Mouse (Mus musculus): ENCODE measurements around the gene Gm20388. TPM values are rescaled to one million over a fixed set of nuclear protein-coding genes. Genes with fewer than 3 reads are reported as not detected.
A peak's percentile ranks its signal among the peaks of the same experiment; 100 is the strongest.

Gene Gm20388
- polyA plus RNA-seq, 1 experiment from 2014 or later: not detected

DNA sequence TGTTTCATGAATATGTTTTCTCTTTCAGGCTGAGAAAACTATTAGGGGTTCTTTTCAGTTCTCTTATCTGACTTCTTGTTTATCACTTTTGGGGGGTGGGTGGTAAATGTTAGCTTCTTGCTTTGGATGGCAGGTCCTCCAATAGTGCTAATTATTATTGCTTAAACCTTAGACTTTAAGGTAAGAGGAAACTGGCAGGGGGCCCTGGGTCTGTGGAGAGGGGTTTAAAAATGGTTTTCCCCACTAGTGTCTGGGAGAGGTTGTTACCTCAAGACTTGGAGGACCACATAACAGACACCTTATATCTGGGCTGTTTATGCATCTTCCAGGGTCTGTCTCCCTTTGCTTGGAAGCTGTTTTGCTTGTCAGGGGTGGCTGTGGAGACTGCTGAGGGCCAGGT is 2041.5 kb downstream of the Gm20388 start:
- ATAC-seq (ENCODE audit: insufficient number of reproducible peaks, insufficient read depth, low FRiP score, low read depth): no peak
- Histone ChIP-seq H3K9ac (ENCODE audit: low read length) (peak overlapping the region; percentile 31; the same call in 1 of the 2 replicates), H3K4me1 (ENCODE audit: control insufficient read depth in 2 of 2, insufficient read depth in 2 of 2, low read length in 2 of 2) (peaks cover 27 to 61% of the 10 kb centered on the region in 2 experiments), H3K9me3 (ENCODE audit: control insufficient read depth, low read length) (no peaks in the 10 kb centered on the region), H3K4me3 (ENCODE audit: control insufficient read depth in 1 of 2, insufficient read depth in 1 of 2, low read depth in 1 of 2, low read length in 2 of 2) (peak overlapping the region in 1 of 2 experiments; percentile 91; a peak in 1 of 4 replicates), H3K4me2 (ENCODE audit: low read length) (peak overlapping the region; percentile 94), H3K36me3 (ENCODE audit: control insufficient read depth, insufficient read depth, low read length) (peaks cover 32% of the 10 kb centered on the region), H3K27ac (replicated peaks in 1 of 2; ENCODE audit: control insufficient read depth in 1 of 2, insufficient read depth in 1 of 2, low read depth in 2 of 2, low read length in 2 of 2) (no peak overlapping the region), H3K27me3 (ENCODE audit: control insufficient read depth, insufficient read depth, low read length) (no peaks in the 10 kb centered on the region)

DNA sequence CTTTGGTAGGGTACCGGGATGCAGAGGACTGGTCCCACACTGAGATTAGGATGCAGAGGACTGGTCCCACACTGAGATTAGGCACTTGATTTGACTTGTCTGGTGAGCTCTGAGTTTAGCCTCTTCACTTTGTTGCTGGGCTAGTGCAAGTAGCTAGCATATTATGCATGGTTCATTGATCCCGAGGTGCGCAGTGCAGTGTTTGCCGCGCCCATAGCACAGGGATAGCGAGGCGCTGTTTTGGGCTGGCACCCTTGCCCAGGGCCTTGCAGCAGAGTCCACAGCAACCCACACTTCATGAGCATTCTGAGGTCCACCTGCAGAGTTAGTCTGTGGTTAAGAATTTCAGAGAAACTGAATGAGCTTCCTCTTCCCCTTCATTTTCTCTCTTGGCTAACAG is 2042.2 kb downstream of the Gm20388 start:
- ATAC-seq (ENCODE audit: insufficient number of reproducible peaks, insufficient read depth, low FRiP score, low read depth): no peak
- Histone ChIP-seq H3K4me1 (ENCODE audit: control insufficient read depth in 2 of 2, insufficient read depth in 2 of 2, low read length in 2 of 2) (peaks cover 21 to 64% of the 10 kb centered on the region in 2 experiments), H3K27ac (replicated peaks in 1 of 2; ENCODE audit: control insufficient read depth in 1 of 2, insufficient read depth in 1 of 2, low read depth in 2 of 2, low read length in 2 of 2) (0 out of 4 replicates have a peak overlapping the region, but pooled peaks of 1 of the 2 experiments have one; percentile 3), H3K9ac (ENCODE audit: low read length) (no peak overlapping the region), H3K36me3 (ENCODE audit: control insufficient read depth, insufficient read depth, low read length) (peaks cover 32% of the 10 kb centered on the region), H3K4me3 (ENCODE audit: control insufficient read depth in 1 of 2, insufficient read depth in 1 of 2, low read depth in 1 of 2, low read length in 2 of 2) (no peak overlapping the region), H3K27me3 (ENCODE audit: control insufficient read depth, insufficient read depth, low read length) (no peaks in the 10 kb centered on the region), H3K4me2 (ENCODE audit: low read length) (no peak overlapping the region), H3K9me3 (ENCODE audit: control insufficient read depth, low read length) (no peaks in the 10 kb centered on the region)
- 93% methylated on average over 7 of the region's 7 CpGs for WGBS

DNA sequence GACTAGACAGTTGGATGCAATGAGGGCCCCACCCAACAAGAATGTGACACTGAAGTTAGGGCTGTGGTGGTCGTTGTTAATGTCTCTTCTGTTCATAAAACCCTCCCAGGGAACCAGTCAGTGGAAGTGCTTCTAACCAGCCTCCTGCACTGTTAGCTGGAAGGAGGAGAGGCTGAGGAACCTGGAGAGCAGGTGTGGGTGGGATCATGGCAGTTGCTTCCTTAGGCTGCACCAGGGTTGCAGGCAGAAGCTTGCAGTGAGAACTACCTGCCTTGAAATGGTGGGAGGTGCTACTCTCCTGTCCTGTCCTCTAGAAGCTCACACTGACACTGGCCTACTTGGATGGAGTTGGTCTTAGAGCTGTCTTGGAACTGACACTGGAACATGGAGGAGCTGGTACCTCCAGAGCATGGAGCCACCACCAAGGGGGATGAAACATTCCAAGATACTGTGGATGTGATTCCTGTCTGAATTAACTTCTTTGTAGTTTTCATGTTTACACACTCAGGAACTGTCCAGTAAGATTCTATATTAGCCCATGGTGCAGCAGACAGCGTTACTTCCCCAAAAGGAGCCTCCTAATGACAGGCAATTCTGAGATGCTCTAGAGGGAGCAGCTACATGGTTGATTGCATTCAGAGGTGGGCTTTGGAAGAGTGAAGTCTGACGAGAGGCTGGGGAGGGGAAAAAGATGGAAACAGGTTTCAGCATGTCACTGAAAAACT is 2043.3 kb downstream of the Gm20388 start:
- peaks cover 11 to 54% of the 10 kb centered on the region in 2 experiments for H3K4me1 ChIP-seq (ENCODE audit: control insufficient read depth in 2 of 2, insufficient read depth in 2 of 2, low read length in 2 of 2)
- 74% methylated on average over 3 of the region's 3 CpGs for WGBS
- H3K27ac ChIP-seq (replicated peaks in 1 of 2; ENCODE audit: control insufficient read depth in 1 of 2, insufficient read depth in 1 of 2, low read depth in 2 of 2, low read length in 2 of 2): no peak overlapping the region
- no peak overlapping the region for H3K9ac ChIP-seq (ENCODE audit: low read length)
- H3K9me3 ChIP-seq (ENCODE audit: control insufficient read depth, low read length): no peaks in the 10 kb centered on the region
- peaks cover 32% of the 10 kb centered on the region for H3K36me3 ChIP-seq (ENCODE audit: control insufficient read depth, insufficient read depth, low read length)
- H3K27me3 ChIP-seq (ENCODE audit: control insufficient read depth, insufficient read depth, low read length): no peaks in the 10 kb centered on the region
- no peak for ATAC-seq (ENCODE audit: insufficient number of reproducible peaks, insufficient read depth, low FRiP score, low read depth)
- H3K4me2 ChIP-seq (ENCODE audit: low read length): no peak overlapping the region
- no peak overlapping the region for H3K4me3 ChIP-seq (ENCODE audit: control insufficient read depth in 1 of 2, insufficient read depth in 1 of 2, low read depth in 1 of 2, low read length in 2 of 2)

DNA sequence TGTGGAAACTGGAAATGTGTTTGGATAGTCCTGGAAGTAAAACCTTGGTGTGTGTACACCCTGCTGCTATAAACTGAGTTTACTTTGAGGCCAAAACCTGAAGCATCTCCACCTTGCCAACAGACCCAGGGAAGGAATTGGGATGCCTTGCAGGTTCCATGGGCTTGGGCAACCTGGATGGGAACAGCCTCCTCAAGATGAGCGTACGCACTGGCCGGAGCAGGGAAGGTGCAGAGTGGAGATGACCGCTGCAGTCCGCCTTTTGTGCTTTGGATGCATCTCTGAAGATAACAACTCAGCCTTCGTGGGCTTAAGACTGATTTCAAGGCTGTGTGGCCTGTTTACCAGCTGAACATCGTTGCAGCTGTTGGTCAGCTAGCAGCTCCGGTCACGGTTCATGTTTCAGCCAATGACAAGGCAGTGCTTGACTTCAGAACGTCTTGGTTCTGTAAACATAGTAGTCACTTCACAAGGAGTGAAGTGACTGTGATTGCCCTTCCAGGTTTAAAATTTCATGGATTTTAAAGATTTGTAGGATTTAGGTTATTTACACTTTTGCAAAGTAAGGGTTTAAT is 2044.4 kb downstream of the Gm20388 start:
- Histone ChIP-seq H3K9ac (ENCODE audit: low read length) (no peak overlapping the region), H3K27ac (replicated peaks in 1 of 2; ENCODE audit: control insufficient read depth in 1 of 2, insufficient read depth in 1 of 2, low read depth in 2 of 2, low read length in 2 of 2) (no peak overlapping the region), H3K27me3 (ENCODE audit: control insufficient read depth, insufficient read depth, low read length) (no peaks in the 10 kb centered on the region), H3K36me3 (ENCODE audit: control insufficient read depth, insufficient read depth, low read length) (peaks cover 32% of the 10 kb centered on the region), H3K4me3 (ENCODE audit: control insufficient read depth in 1 of 2, insufficient read depth in 1 of 2, low read depth in 1 of 2, low read length in 2 of 2) (no peak overlapping the region), H3K4me1 (ENCODE audit: control insufficient read depth in 2 of 2, insufficient read depth in 2 of 2, low read length in 2 of 2) (peaks cover 14 to 46% of the 10 kb centered on the region in 2 experiments), H3K4me2 (ENCODE audit: low read length) (no peak overlapping the region), H3K9me3 (ENCODE audit: control insufficient read depth, low read length) (no peaks in the 10 kb centered on the region)
- ATAC-seq (ENCODE audit: insufficient number of reproducible peaks, insufficient read depth, low FRiP score, low read depth): no peak
- WGBS: 81% methylated on average over 10 of the region's 10 CpGs

DNA sequence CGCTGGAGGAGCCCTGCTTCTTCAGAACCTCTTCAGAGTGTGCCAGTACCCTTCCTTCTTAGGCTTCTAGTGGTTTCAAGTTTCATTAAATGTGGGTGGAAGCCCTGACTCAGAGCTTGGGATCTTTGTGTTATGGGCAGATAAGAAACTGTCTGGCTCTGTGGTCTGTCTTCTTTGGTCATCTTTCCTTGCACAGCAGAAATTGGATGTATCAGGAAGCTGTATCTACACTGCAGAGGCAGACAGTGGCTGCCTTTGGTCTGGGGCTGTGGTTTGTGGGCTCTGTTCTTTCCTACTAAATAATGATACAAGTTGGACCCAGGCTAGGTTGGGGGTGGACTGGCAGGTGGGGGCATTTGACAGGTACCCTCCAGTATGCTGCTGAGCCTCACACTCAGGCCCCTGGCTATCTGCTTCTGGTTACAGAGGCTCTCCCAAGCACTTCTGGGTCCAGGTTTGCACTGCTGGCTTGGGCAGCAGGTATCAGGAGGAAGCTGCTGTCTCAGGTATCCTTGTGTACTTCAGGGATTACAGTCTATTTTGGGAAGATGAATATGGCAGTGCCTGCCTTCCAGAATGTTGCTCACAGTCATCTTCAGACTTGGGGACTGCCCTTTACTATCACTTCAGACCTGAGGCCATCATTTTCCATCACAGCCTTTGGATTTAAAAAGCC is 2045.3 kb downstream of the Gm20388 start:
- H3K9me3 ChIP-seq (ENCODE audit: control insufficient read depth, low read length): no peaks in the 10 kb centered on the region
- peaks cover 32% of the 10 kb centered on the region for H3K36me3 ChIP-seq (ENCODE audit: control insufficient read depth, insufficient read depth, low read length)
- peaks cover 14 to 46% of the 10 kb centered on the region in 2 experiments for H3K4me1 ChIP-seq (ENCODE audit: control insufficient read depth in 2 of 2, insufficient read depth in 2 of 2, low read length in 2 of 2)
- peak overlapping the region in 1 of 2 experiments; percentile 29; a peak in 1 of 4 replicates for H3K27ac ChIP-seq (replicated peaks in 1 of 2; ENCODE audit: control insufficient read depth in 1 of 2, insufficient read depth in 1 of 2, low read depth in 2 of 2, low read length in 2 of 2)
- no peak overlapping the region for H3K4me2 ChIP-seq (ENCODE audit: low read length)
- H3K27me3 ChIP-seq (ENCODE audit: control insufficient read depth, insufficient read depth, low read length): no peaks in the 10 kb centered on the region
- ATAC-seq (ENCODE audit: insufficient number of reproducible peaks, insufficient read depth, low FRiP score, low read depth): no peak
- peak overlapping the region; percentile 2; the same call in 1 of the 2 replicates for H3K9ac ChIP-seq (ENCODE audit: low read length)
- no peak overlapping the region for H3K4me3 ChIP-seq (ENCODE audit: control insufficient read depth in 1 of 2, insufficient read depth in 1 of 2, low read depth in 1 of 2, low read length in 2 of 2)
- WGBS: 40% methylated on average over 1 of the region's 1 CpGs

DNA sequence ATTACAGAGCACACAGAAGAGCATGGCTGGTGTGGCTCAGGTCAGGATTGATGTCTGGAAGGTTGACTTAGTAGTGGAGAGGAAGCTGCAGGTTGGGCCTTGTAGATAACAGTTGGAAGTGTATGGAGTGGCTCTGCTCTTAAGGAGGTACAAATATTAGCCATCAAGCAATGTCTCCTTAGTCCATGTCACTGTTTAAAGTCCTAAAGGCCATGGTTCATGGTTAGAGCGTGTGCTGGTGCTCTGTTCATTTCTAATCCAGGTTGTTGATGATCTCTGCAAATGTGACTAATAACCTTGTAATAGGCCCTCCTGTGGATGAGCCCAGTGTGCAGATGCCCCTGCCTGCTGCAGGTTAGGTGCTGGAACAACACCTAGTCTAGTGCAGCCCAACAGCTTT is 2047.8 kb downstream of the Gm20388 start:
- H3K4me3 ChIP-seq (ENCODE audit: control insufficient read depth in 1 of 2, insufficient read depth in 1 of 2, low read depth in 1 of 2, low read length in 2 of 2): no peak overlapping the region
- H3K4me2 ChIP-seq (ENCODE audit: low read length): no peak overlapping the region
- no peaks in the 10 kb centered on the region for H3K9me3 ChIP-seq (ENCODE audit: control insufficient read depth, low read length)
- no peak for ATAC-seq (ENCODE audit: insufficient number of reproducible peaks, insufficient read depth, low FRiP score, low read depth)
- no peaks in the 10 kb centered on the region for H3K27me3 ChIP-seq (ENCODE audit: control insufficient read depth, insufficient read depth, low read length)
- 96% methylated on average over 1 of the region's 1 CpGs for WGBS
- no peak overlapping the region for H3K9ac ChIP-seq (ENCODE audit: low read length)
- H3K36me3 ChIP-seq (ENCODE audit: control insufficient read depth, insufficient read depth, low read length): peaks cover 26% of the 10 kb centered on the region
- H3K4me1 ChIP-seq (ENCODE audit: control insufficient read depth in 2 of 2, insufficient read depth in 2 of 2, low read length in 2 of 2): peaks cover 8 to 28% of the 10 kb centered on the region in 2 experiments
- no peak overlapping the region for H3K27ac ChIP-seq (replicated peaks in 1 of 2; ENCODE audit: control insufficient read depth in 1 of 2, insufficient read depth in 1 of 2, low read depth in 2 of 2, low read length in 2 of 2)

DNA sequence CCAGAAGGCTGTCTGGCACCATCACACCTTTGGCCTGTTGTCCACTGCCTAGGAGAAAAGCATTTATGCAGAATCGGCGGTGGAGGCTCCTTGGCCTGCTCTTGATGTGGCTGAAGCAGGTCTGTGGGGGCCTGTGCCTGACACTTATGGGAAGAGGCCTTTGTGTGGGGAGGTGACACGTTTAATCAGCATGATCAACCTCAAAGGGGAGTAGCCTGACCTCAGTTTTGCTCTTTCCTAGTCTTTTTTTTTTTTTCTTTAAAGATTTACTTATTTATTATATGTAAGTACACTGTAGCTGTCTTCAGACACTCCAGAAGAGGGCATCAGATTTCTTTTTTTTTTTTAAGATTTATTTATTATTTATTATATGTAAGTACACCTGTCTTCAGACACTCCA is 2052.3 kb downstream of the Gm20388 start:
- H3K27ac ChIP-seq (replicated peaks in 1 of 2; ENCODE audit: control insufficient read depth in 1 of 2, insufficient read depth in 1 of 2, low read depth in 2 of 2, low read length in 2 of 2): no peak overlapping the region
- H3K9me3 ChIP-seq (ENCODE audit: control insufficient read depth, low read length): no peaks in the 10 kb centered on the region
- H3K27me3 ChIP-seq (ENCODE audit: control insufficient read depth, insufficient read depth, low read length): no peaks in the 10 kb centered on the region
- H3K4me2 ChIP-seq (ENCODE audit: low read length): no peak overlapping the region
- H3K36me3 ChIP-seq (ENCODE audit: control insufficient read depth, insufficient read depth, low read length): no peaks in the 10 kb centered on the region
- no peak for ATAC-seq (ENCODE audit: insufficient number of reproducible peaks, insufficient read depth, low FRiP score, low read depth)
- peaks cover 29 to 38% of the 10 kb centered on the region in 2 experiments for H3K4me1 ChIP-seq (ENCODE audit: control insufficient read depth in 2 of 2, insufficient read depth in 2 of 2, low read length in 2 of 2)
- H3K4me3 ChIP-seq (ENCODE audit: control insufficient read depth in 1 of 2, insufficient read depth in 1 of 2, low read depth in 1 of 2, low read length in 2 of 2): no peak overlapping the region
- no peak overlapping the region for H3K9ac ChIP-seq (ENCODE audit: low read length)
- WGBS: 81% methylated on average over 3 of the region's 3 CpGs

All from heart, embryonic 14.5 days (tissue).